Mouse (Mus musculus) neural tube, embryonic 12.5 days (tissue): ENCODE measurements at regions not wholly inside any gene's neighbourhood (a gene's known extent, or its start where the extent isn't known, plus 50 kb on each side); places are given as distances from the start of the nearest gene placed in this dataset.
A peak's percentile ranks its signal among the peaks of the same experiment; 100 is the strongest.

Experiments
- ATAC-seq: fragments of 200-750 bp; cut with Nextera tagmentation; 2 replicates; pipeline ENCODE4 v1.8.0; 2017; ENCODE audit warnings: low read depth, mild to moderate bottlenecking, moderate TSS enrichment, moderate library complexity; ENCODE audit not compliant: low FRiP score
- H3K27ac ChIP-seq: fragments of 300-500 bp; sonication (generic); 2 replicates; pipeline ENCODE4 v1.5.1; 2016
- H3K27me3 ChIP-seq: fragments of 300-500 bp; sonication (generic); replicated peaks from 2 replicates; pipeline ENCODE4 v1.6.1; 2016; ENCODE audit warnings: mild to moderate bottlenecking
- H3K36me3 ChIP-seq: fragments of 300-500 bp; sonication (generic); 2 replicates; pipeline ENCODE4 v1.6.1; 2016; ENCODE audit warnings: mild to moderate bottlenecking
- H3K4me1 ChIP-seq: fragments of 300-500 bp; sonication (generic); 2 replicates; pipeline ENCODE4 v1.6.1; 2016
- H3K4me2 ChIP-seq: fragments of 300-500 bp; sonication (generic); replicated peaks from 2 replicates; pipeline ENCODE4 v1.6.1; 2016; ENCODE audit warnings: mild to moderate bottlenecking
- H3K4me3 ChIP-seq: fragments of 300-500 bp; sonication (generic); 2 replicates; pipeline ENCODE4 v1.5.1; 2016
- H3K9ac ChIP-seq: fragments of 300-500 bp; sonication (generic); 2 replicates; pipeline ENCODE4 v1.6.1; 2016; ENCODE audit warnings: mild to moderate bottlenecking
- H3K9me3 ChIP-seq: fragments of 300-500 bp; sonication (generic); 2 replicates; pipeline ENCODE4 v1.6.1; 2016; ENCODE audit warnings: mild to moderate bottlenecking
- WGBS: fragments of 180-500 bp; shearing (Covaris S2); methylation state at CpG from one replicate; pipeline ENCODE4 v1.1.7; 2016; 5-methylcytosine and 5-hydroxymethylcytosine counted together

DNA sequence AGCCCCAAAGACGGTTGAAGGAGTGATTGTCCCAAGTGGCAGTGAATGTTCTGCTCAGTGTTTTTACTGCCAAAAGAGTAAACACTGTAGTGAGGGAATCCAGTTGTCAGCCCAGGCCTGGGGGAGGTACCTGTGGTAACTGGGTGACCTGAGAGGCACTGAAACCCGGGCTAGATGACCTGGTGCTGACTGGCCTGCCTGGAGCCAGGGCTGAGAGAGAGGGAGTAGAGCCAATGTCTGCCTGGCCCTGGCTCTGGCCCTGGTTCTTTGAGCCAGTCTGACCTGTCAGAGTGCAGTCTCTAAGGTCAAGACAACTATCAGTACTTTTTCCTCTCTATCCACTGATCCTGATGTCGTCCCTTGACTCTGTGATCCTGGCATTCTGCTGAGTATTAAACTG lies 119.2 kb downstream of the Utp6 start:
- no peaks in the 10 kb centered on the region for H3K27me3 ChIP-seq
- H3K9me3 ChIP-seq = no peaks in the 10 kb centered on the region
- WGBS = 67% methylated on average over 3 of the region's 3 CpGs
- no peaks in the 10 kb centered on the region for H3K4me1 ChIP-seq
- no peak overlapping the region for H3K4me3 ChIP-seq
- H3K36me3 ChIP-seq = no peaks in the 10 kb centered on the region
- ATAC-seq = no peak
- H3K27ac ChIP-seq = no peak overlapping the region
- H3K4me2 ChIP-seq = no peak overlapping the region
- no peak overlapping the region for H3K9ac ChIP-seq

GRCm38 (mm10) chr11:79839973-79840372 lies 122.2 kb downstream of the Utp6 start:
- ATAC-seq = no peak
- 92% methylated on average over 6 of the region's 6 CpGs for WGBS
- H3K9me3 ChIP-seq = no peaks in the 10 kb centered on the region

GRCm38 (mm10) chr11:79838051-79838450 lies 124.1 kb downstream of the Utp6 start:
- 0 out of 2 replicates have a peak, but pooled peaks cover 3% of the 10 kb centered on the region for H3K4me1 ChIP-seq
- no peaks in the 10 kb centered on the region for H3K36me3 ChIP-seq

More at GRCm38 (mm10) chr11:79839973-79840372, 122.2 kb downstream of the Utp6 start:
- no peak overlapping the region for H3K4me3 ChIP-seq
- no peaks in the 10 kb centered on the region for H3K27me3 ChIP-seq
- no peaks in the 10 kb centered on the region for H3K4me1 ChIP-seq
- no peak overlapping the region for H3K9ac ChIP-seq
- no peak overlapping the region for H3K27ac ChIP-seq
- H3K36me3 ChIP-seq = no peaks in the 10 kb centered on the region
- no peak overlapping the region for H3K4me2 ChIP-seq

DNA sequence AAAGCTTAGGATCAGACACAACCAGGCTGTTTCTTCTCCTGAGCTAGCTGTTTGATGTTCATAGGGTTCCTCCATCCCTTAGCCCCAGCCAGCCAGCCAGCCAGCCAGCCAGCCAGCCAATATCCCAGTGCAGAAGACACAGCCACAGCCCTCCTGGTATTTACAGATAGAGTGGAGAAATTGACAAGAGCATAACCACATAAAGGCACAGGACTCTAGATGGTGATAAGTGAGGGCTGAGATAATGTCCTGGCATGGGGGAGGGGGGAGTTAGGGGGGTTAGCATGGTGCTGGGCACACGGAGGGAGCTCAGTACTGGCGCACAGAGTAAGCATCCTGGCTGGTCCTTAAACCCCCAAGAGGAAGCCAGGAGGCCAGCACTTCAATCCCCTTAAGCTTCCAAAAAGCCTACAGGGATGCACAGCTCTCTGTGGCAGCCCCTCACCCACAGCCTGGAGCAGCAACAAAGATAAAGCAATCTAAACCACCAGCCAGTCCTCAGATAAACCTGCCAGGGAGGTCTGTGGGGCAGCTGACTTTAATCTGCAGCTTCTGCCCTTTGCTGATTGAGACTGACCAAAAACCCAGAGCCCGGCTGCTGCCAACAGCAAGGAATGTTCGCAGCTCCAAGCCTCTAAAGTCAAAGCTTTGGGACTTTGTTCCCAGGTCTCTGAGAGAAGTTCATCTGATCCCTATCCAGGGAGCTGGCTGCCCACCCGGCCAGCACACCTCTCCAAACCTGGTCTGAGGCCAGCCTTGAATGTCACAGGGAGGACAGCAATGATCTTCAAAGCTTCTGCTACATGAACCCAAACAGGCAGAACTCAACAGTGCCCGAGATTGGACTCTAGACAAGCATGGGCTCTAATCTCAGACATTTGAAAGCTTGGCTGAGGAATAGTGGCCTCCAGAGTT lies 124.9 kb downstream of the Utp6 start:
- ATAC-seq = no peak
- Histone ChIP-seq H3K36me3 (no peaks in the 10 kb centered on the region), H3K9ac (no peak overlapping the region), H3K27me3 (no peaks in the 10 kb centered on the region), H3K4me1 (0 out of 2 replicates have a peak, but pooled peaks cover 3% of the 10 kb centered on the region), H3K4me3 (no peak overlapping the region), H3K27ac (no peak overlapping the region), H3K4me2 (no peak overlapping the region), H3K9me3 (no peaks in the 10 kb centered on the region)
- WGBS = 75% methylated on average over 6 of the region's 6 CpGs

More at GRCm38 (mm10) chr11:79838051-79838450, 124.1 kb downstream of the Utp6 start:
- no peaks in the 10 kb centered on the region for H3K27me3 ChIP-seq
- H3K4me3 ChIP-seq = no peak overlapping the region
- 62% methylated on average over 4 of the region's 4 CpGs for WGBS
- H3K9ac ChIP-seq = no peak overlapping the region
- H3K27ac ChIP-seq = no peak overlapping the region
- no peak overlapping the region for H3K4me2 ChIP-seq
- no peaks in the 10 kb centered on the region for H3K9me3 ChIP-seq
- ATAC-seq = no peak

DNA sequence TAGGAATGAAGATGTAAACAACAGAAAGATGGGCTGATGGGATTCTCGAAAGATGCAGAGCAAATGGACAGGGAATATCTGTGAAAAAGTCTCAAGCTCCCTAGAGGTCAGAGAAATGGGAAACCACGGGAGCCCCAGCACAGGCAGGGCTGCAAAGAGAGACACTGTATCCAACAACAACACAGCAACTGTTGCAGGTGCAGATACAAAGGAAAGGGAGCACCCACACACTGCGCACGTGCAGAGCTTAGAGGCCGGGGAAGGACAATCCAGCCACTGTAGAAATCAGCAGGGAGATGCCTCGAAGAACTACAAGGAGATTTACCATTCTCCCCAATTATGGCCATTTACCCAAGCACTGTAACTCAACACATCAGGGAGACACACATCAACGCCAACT lies 126.3 kb downstream of the Utp6 start:
- no peak overlapping the region for H3K4me2 ChIP-seq
- H3K27ac ChIP-seq = no peak overlapping the region
- H3K9me3 ChIP-seq = no peaks in the 10 kb centered on the region
- H3K27me3 ChIP-seq = no peaks in the 10 kb centered on the region
- 0 out of 2 replicates have a peak, but pooled peaks cover 3% of the 10 kb centered on the region for H3K4me1 ChIP-seq
- H3K4me3 ChIP-seq = no peak overlapping the region
- H3K9ac ChIP-seq = no peak overlapping the region
- no peak for ATAC-seq
- WGBS = 83% methylated on average over 7 of the region's 7 CpGs
- H3K36me3 ChIP-seq = no peaks in the 10 kb centered on the region

DNA sequence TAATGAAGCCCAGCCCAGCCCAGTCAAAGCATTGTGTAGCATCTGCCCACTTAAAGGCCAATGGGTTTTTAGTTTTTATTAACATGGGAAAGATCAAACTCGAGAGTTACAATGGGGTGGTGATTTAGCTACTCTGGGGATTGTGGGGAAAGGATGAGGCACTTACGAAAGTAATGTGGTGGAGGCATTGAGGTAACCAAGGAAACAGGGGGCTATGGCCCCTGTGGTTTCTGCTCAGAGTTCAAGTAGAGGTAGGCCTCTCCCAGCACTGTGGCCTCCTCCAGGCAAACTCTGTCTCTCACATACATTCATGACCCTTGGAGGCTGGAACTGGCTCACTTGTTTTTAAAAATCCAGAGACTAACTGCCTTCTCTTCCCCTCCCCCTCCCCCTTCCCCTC lies 128.4 kb downstream of the Utp6 start:
- Histone ChIP-seq H3K27me3 (no peaks in the 10 kb centered on the region), H3K9me3 (no peaks in the 10 kb centered on the region), H3K4me3 (no peak overlapping the region), H3K4me2 (no peak overlapping the region), H3K9ac (no peak overlapping the region), H3K4me1 (0 out of 2 replicates have a peak, but pooled peaks cover 3% of the 10 kb centered on the region), H3K36me3 (no peaks in the 10 kb centered on the region), H3K27ac (no peak overlapping the region)
- 14% methylated on average over 2 of the region's 2 CpGs for WGBS
- 0 out of 2 replicates have a peak, but pooled peaks have one; percentile 48 for ATAC-seq

GRCm38 (mm10) chr11:79831591-79832320 lies 130.4 kb downstream of the Utp6 start:
- H3K9ac ChIP-seq = no peak overlapping the region
- H3K4me3 ChIP-seq = no peak overlapping the region
- WGBS = 93% methylated on average over 11 of the region's 11 CpGs
- no peaks in the 10 kb centered on the region for H3K27me3 ChIP-seq
- H3K4me2 ChIP-seq = no peak overlapping the region
- no peaks in the 10 kb centered on the region for H3K36me3 ChIP-seq
- H3K27ac ChIP-seq = no peak overlapping the region
- no peak for ATAC-seq
- no peaks in the 10 kb centered on the region for H3K9me3 ChIP-seq
- H3K4me1 ChIP-seq = 0 out of 2 replicates have a peak, but pooled peaks cover 3% of the 10 kb centered on the region

DNA sequence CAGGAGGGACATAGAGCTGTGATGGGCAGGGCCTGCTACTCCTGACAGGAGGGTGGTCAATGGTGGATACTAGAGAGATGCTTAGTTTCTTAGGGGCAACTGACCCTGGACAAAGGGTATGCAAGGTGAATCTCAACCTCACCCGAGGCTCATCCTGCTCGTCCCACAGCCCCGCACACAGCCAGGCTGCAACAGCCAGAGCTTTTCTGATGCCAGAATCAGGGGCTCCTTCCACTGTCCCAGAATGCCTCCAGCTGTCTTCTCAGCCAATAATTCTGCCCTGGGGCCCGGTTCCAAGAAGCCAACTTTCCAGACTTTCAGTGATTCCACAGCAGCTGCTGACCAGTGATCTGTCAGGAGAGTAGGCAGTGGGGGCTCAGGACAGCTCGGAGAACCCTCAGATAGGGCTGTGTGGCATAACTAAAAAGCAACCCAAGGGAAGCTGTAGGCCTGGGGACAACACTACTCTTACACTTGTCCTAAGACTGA lies 131.6 kb downstream of the Utp6 start:
- Histone ChIP-seq H3K9ac (no peak overlapping the region), H3K9me3 (no peaks in the 10 kb centered on the region), H3K4me2 (no peak overlapping the region), H3K27me3 (no peaks in the 10 kb centered on the region), H3K4me1 (0 out of 2 replicates have a peak, but pooled peaks cover 3% of the 10 kb centered on the region), H3K4me3 (no peak overlapping the region), H3K27ac (no peak overlapping the region), H3K36me3 (no peaks in the 10 kb centered on the region)
- 94% methylated on average over 5 of the region's 5 CpGs for WGBS
- ATAC-seq = no peak

GRCm38 (mm10) chr11:79827034-79827433 lies 135.2 kb downstream of the Utp6 start:
- ATAC-seq = no peak
- no peaks in the 10 kb centered on the region for H3K36me3 ChIP-seq
- 95% methylated on average over 3 of the region's 3 CpGs for WGBS

DNA sequence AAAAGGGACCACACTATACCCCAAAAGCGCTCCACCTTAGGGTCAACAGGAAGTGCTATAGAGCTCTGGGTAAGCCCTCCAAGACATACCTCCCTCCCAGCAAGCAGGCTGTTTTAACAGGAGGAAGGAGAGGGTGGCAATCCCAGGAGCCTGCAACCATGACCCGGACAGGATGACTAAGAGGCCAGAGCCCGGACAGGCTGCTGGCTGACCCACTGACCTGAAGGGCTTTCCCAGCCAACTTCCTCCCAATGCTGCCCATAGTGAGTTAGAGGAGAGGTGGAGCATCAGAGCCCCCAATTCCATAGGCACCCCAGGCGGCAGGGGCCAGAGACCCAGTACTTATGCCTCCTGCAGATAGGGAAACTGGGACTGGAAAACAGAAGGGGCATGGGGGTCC lies 136.3 kb downstream of the Utp6 start:
- ATAC-seq = no peak
- Histone ChIP-seq H3K4me2 (no peak overlapping the region), H3K27ac (no peak overlapping the region), H3K36me3 (no peaks in the 10 kb centered on the region), H3K9me3 (no peaks in the 10 kb centered on the region), H3K9ac (no peak overlapping the region), H3K27me3 (no peaks in the 10 kb centered on the region), H3K4me3 (no peak overlapping the region), H3K4me1 (no peaks in the 10 kb centered on the region)
- 89% methylated on average over 4 of the region's 4 CpGs for WGBS

More at GRCm38 (mm10) chr11:79827034-79827433, 135.2 kb downstream of the Utp6 start:
- no peak overlapping the region for H3K4me2 ChIP-seq
- H3K9ac ChIP-seq = no peak overlapping the region
- H3K4me3 ChIP-seq = no peak overlapping the region
- no peaks in the 10 kb centered on the region for H3K4me1 ChIP-seq
- no peaks in the 10 kb centered on the region for H3K9me3 ChIP-seq
- no peak overlapping the region for H3K27ac ChIP-seq
- no peaks in the 10 kb centered on the region for H3K27me3 ChIP-seq

GRCm38 (mm10) chr11:79823631-79824310 lies 138.4 kb downstream of the Utp6 start:
- WGBS = 90% methylated on average over 11 of the region's 11 CpGs
- Histone ChIP-seq H3K4me1 (no peaks in the 10 kb centered on the region), H3K9ac (no peak overlapping the region), H3K9me3 (no peaks in the 10 kb centered on the region), H3K4me2 (no peak overlapping the region), H3K4me3 (no peak overlapping the region), H3K36me3 (no peaks in the 10 kb centered on the region), H3K27me3 (no peaks in the 10 kb centered on the region), H3K27ac (no peak overlapping the region)
- ATAC-seq = no peak

- Histone ChIP-seq H3K36me3 (no peaks in the 10 kb centered on the region), H3K4me3 (no peak overlapping the region), H3K4me2 (no peak overlapping the region), H3K27me3 (no peaks in the 10 kb centered on the region), H3K4me1 (no peaks in the 10 kb centered on the region), H3K9ac (no peak overlapping the region), H3K27ac (no peak overlapping the region), H3K9me3 (no peaks in the 10 kb centered on the region)
- ATAC-seq = no peak
- 82% methylated on average over 5 of the region's 5 CpGs for WGBS
These were observed 140.2 kb downstream of the Utp6 start for GRCm38 (mm10) chr11:79821986-79822385.
